Mouse (Mus musculus) large intestine, adult 2 months (tissue): ENCODE results near the gene Fgf18. TPM values are rescaled to one million over a fixed set of nuclear protein-coding genes. Genes with fewer than 3 reads are reported as not detected.
A peak's percentile ranks its signal among the peaks of the same experiment; 100 is the strongest.

Experiments
- DNase-seq: peaks from one replicate; pipeline ENCODE4 v3.0.0-alpha.2; 2012; ENCODE audit warnings: low read depth, low spot score
- WGBS: fragments of 180-500 bp; shearing (Covaris S2); methylation state at CpG from one replicate; pipeline ENCODE4 v1.1.7; 2018; 5-methylcytosine and 5-hydroxymethylcytosine counted together
- polyA plus RNA-seq: library from polyadenylated mRNA; depleted of rRNA; stranded (reverse); fragments of >200 nt; gene quantifications from 2 replicates; pipeline ENCODE4 v1.2.3, GENCODE M21; 2012

The Fgf18 gene
- polyA plus RNA-seq, 1 experiment, result 0.10 TPM

DNA sequence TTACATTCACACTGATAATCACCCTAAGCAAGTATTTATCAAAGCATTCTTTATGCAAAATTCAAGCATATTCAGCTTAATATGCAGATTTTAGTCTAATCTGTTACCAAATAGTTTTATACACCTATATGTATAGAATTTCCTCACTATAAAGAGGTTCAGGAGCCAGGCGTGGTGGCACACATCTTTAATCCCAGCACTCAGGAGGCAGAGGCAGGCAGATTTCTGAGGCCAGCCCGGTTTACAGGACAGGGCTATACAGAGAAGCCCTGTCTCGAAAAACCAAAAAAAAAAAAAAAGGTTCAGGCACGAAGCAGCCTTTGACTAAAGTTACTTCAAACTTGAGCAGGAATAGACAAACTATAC is 4.6 kb upstream of the Fgf18 start:
- DNase-seq, result no peak
- 82% methylated on average over 4 of the region's 4 CpGs for WGBS

DNA sequence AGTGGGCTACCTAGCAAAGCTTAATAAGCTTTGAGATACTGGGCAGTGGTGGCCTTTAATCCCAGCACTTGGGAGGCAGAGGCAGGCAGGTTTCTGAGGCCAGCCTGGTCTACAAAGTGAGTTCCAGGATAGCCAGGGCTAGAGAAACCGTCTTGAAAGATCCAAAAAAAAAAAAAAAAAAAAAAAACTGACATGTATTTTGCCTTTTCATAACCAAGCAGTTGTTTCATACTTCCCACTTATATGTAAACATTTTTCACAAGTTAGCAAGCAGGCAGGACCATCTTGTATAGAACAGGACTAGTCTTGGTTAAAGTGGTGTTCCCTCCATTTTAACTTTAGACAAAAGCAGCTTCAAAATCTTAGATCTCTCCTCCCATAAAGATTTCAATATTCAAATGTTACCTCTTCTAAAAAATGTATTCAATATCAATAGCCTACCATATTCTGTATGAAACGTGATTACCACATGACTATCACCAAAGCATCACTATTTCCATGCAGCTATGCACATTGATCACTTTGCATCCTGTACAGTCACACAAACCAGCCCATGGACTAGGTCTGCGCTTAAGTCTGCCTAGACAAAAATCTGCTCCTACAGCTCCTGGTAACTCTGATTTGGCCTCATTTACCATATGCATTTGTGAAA is 4.1 kb upstream of the Fgf18 start:
- no peak for DNase-seq
- WGBS, result 73% methylated on average over 3 of the region's 3 CpGs

DNA sequence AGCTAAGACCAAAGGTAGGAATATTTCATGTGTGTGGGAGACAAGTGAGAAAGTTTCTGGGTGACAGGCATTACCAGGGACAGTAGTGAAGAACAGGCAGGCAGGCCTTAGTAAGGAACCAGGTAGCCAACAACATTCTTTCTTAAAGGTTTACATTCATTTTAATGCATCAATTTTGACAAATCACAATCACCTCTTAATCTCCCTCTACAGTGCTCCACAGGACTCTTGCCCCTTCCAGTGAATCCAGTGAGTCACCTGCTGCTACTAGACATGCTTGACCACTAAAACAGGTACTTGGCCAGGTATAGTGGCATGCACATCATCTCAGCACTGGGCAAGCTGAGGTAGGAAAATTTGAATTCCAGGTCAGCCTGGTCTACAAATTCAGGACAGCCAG is 3.2 kb upstream of the Fgf18 start:
- DNase-seq, result no peak

DNA sequence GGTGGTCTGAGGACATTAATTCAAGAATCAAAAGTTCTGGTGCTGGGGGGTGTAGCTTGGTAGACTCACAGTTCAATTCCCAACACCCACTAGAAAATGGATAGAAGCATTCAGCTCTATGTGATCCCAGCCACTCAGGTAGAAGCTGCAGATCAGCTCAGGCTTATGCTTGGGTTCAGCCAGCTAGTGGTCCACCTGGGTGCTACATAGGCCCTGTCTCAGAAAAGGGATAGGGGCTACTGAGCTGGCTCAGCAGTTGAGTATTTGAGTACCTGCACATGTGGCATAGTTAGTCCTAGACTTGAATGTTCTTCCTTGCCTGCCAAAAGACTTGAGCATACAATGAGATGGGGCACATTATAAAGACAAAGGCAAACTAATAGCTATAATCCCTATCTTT is 2.3 kb upstream of the Fgf18 start:
- DNase-seq, result no peak

- DNase-seq, result no peak
- 26% methylated on average over 3 of the region's 3 CpGs for WGBS
These were observed 1.9 kb upstream of the Fgf18 start for GRCm38 (mm10) chr11:33149088-33149436.

- WGBS, result 9% methylated on average over 23 of the region's 23 CpGs
- peak; percentile 56 for DNase-seq
These were observed 1.3 kb upstream of the Fgf18 start for GRCm38 (mm10) chr11:33148338-33149087.

DNA sequence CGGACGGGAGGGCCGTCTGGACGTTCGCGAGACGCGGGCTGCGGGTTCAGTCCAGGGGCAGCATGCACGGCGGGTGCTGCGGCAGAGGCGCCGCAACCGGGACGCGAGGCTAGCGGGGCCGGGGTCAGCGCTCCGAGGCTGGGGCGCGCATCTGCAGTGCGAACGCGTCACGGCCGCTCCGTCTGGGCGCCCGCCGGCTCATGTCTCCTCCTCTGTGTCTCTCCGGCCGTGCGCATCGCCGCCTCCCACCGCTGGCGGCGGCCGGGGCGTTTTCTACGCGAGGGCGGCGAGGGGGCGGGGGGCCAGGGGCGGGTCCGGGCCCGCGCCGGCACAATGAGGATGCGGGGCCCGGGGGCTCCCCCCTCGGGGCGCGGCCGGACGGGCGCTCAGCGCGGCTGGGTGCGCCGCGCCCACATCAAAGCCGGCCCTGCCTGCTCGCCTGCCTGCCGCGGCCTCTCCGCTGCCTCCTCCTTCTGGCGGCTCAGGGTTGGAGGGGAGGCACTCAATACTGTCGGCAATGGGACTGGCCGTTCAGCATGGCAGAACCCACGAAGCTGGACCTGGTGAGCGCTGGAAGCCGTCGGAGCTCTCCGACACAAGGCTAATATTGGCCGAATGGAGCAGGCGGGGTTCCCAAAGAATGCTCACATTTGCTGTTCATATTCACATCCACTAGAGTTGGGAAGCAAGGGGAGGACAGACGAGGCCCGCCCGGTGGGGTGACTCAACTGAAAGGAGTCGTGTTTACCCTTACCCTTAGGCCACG is 555 bp upstream of the Fgf18 start:
- no peak for DNase-seq
- under 1% methylated on average over 83 of the region's 85 CpGs for WGBS

DNA sequence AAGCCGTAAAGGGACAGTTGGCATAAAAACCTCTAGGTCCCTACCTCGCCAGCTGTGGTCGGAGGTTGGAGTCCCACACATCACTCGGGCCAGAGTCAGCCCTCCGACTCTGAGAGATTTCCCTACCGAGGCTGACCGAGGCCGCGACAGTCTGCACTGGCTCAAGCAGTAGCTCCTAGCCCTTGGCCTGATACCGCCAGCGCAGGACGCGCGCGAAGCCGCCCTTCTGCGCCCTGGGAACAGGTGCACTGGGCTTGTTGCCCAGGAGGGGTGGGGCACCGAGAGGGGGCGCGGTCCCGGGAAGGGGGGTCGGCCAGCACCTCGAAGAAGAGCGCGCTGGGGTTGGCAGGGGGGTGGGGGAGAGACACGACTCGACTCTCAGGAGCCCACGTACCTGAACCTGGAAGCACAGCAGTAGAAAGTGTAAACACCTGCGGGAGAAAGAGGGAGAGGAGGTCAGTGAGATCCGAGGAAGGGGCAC is 509 bp downstream of the Fgf18 start:
- WGBS, result 2% methylated on average over 30 of the region's 30 CpGs
- DNase-seq, result no peak

- DNase-seq, result no peak
- 1% methylated on average over 9 of the region's 9 CpGs for WGBS
These were observed 1.1 kb downstream of the Fgf18 start for GRCm38 (mm10) chr11:33146143-33146497.

DNA sequence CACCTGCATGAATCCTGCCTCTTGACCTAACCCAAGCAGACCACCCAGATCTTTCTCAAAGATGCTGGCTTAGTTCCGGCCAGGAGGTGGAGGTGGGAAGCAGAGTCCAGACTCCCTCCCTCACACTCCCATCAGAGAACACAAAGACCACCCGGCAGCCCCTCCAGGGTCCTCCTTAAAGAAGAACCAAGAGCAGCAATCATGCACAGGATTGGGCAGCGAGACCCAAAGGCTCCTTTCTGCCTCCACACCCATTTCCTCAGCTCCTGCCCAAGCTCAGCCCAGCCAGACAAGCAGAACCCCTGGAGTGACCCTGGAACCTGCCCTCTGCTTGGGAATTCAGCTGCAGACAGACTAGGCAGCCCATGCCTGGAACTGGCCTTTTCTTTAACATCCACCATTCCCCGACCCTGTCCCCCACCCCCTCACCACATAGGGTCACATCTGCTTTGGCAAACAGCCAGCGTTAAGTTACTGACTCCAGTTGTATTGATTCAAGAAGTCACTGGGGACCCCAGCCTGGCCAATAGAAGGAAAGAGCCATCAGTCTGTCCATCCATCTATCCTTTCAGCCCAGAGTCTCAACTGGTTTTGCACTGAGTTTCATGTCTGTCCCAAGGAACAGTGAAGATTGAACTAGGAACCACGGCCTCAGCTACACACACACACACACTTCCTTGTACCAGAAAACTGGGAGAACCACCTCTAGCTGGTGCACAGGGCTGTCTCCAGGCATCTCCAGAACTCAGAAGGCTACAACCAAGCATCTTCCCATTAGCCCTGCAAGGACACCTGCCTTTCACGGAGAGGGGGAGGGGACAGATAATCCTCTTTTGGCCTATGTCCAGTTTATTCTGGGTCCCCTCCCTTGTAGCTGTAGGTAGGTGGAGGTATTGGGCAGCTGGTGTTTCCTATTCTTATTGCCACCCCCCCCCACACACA is 1.7 kb downstream of the Fgf18 start:
- DNase-seq, result no peak
- WGBS, result 24% methylated on average over 7 of the region's 7 CpGs

DNA sequence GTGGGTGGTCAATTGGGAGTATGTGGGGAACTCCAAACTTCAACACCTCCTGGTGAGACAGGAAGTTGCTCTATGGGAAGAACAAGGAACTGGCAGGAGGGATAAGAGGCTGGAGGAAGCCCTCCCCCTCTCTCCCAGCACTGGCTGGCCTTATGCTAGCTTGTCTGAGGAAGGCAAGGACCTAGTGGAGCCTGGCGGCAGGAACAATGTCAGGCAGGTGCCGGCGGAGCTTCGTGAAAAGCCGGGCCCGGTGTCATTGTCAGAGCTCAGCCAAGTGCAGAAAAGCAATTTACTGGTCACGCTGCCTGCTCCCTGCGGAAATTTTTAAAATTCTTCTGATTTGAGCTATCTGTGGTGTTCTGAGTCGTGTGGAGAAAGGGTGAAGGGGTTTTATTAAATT is 3.3 kb downstream of the Fgf18 start:
- no peak for DNase-seq
- WGBS, result 40% methylated on average over 9 of the region's 9 CpGs

- no peak for DNase-seq
- WGBS, result 89% methylated on average over 1 of the region's 1 CpGs
These were observed 4.4 kb downstream of the Fgf18 start for GRCm38 (mm10) chr11:33142801-33143200.

DNA sequence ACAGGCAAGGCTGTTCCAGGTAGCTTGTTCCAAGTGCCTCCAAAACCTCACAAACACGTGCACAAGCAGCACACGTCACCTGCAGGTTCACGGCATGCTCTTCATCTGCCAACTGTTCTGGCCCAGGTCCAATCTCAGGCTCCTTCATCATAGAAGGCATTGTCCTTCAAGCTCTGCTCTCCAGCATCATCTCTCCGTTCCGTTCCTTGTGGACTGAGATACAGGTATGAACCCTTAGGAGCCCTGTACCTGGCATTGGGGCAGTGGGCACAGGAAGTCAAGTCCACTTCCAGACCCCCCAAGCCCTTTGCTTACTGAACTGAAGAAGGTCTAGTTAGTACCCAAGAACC is 7.1 kb downstream of the Fgf18 start:
- DNase-seq, result no peak

DNA sequence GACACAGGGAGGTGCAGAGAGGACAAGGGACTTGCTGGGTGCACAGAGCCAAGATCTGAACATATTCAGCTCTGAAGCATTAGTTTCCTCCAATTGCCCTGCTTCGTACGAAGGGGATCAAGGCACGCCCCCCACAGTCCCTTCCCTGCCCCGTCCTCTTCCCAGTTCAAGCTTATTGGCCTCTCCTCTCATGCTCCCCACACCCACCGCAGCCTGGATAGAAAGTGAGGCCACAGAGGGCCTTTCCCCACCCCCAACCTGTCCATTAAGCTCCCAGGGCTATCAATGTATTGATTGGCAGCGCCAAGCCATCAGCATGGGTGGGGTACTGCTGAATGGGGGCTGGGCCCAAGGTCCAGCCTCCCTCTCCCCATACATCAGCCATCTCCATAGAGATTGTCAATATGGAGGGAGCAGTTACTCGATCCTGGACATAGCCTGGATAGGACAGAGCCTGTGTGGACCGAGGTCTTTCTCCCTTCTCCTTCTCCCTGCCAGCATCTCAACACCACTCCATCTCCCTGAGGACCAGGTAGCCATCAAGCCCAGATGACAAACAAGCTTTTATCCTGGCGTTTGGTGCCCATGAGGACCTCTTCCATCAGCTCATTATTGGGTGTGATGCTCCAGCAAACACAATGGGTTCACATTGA is 7.6 kb downstream of the Fgf18 start:
- WGBS, result 80% methylated on average over 9 of the region's 9 CpGs
- no peak for DNase-seq

More for the DNA sequence above, 7.1 kb downstream of the Fgf18 start:
- WGBS, result 64% methylated on average over 5 of the region's 5 CpGs

DNA sequence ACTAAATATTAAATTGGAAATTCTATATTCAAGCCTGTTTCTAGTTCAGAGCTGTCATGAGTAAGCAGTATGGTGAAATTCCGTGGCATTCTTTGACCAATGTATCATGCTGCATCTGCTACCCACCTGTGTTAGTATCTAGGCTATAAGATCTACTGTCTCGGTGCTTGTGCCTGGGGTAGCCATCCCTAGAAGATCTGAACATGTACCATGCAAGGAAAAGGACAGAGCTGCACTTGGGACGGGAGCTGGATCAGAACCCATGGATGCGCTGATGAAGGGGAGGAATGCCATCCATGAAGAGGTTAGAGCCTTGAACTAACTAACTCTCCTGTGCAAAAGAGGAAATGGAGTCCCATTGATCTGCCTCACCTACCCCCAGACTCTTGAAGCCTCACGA is 8.5 kb downstream of the Fgf18 start:
- no peak for DNase-seq

DNA sequence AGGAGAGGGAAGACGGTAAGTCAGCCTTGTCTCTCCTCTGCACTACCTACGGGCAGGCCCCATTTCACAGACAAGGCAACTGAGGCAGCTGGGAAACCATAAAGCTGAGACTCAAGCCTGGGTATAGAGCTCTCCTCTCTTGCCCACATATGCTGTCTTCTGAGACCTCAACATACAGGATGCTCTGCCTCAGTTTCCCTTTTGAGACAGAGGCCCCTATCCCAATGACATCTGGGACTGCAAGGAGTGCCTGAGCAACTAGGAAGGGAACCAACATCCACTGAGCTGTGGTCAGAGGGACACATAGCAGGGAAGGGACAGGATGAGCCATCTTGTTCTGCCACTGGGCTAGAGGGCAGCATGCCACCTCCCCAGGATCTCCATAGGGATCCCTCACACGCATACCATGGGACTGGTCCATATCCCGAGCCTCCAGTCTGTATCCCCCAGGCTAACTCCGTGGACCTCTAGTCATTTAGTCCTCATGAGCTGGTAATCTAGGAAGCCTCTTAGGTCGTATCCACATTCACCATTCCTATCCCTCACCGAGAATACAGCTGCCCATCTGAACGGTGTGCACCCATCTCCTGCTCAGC is 12.7 kb downstream of the Fgf18 start:
- no peak for DNase-seq
- WGBS, result 82% methylated on average over 8 of the region's 8 CpGs

More for the DNA sequence above, 8.5 kb downstream of the Fgf18 start:
- 80% methylated on average over 5 of the region's 5 CpGs for WGBS

DNA sequence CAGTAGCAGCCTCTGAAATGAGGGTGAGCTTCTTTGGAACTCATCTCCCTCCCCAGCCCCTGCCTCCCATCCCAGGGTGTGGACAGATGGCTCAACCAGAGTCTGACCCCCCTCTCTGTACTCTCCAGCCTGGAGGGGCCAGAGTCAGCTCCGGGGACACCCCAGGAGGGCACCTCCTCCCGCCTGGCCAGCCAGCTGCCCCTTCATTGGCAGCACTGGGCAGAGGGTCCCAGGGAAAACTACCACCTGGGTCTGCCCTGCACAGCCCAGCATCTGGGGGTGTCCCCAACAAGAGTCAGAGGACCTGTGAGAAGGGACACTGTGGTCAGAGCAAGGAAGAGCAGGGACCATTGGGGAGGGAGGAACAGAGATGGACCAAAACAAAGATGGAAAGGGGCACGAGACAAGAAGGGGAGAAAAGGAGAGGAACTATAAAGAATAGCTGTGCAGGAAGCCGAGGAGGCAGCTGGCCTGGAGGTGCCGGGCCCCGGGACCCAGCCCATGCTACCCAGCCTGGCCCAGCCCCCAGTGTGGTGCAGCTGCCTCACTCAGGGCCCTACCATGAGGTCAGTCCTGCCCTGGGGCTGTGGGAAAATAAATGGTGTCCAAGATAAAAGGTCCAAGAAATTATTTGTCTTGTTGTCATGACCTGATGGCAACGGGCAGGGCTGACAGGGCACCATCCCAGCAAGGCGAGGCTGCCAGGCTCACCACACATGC is 14.4 kb downstream of the Fgf18 start:
- WGBS, result 65% methylated on average over 8 of the region's 8 CpGs
- no peak for DNase-seq

GRCm38 (mm10) chr11:33127058-33127457 is 20.1 kb downstream of the Fgf18 start:
- DNase-seq, result no peak
